Mouse (Mus musculus) embryo, embryonic 10.5 days (tissue): Measurements from ENCODE around the gene Dao.

Experiments used
- DNase-seq: peaks from one replicate; pipeline ENCODE4 v3.0.0-alpha.2; 2015; ENCODE audit warnings: low spot score

Dao gene

DNA sequence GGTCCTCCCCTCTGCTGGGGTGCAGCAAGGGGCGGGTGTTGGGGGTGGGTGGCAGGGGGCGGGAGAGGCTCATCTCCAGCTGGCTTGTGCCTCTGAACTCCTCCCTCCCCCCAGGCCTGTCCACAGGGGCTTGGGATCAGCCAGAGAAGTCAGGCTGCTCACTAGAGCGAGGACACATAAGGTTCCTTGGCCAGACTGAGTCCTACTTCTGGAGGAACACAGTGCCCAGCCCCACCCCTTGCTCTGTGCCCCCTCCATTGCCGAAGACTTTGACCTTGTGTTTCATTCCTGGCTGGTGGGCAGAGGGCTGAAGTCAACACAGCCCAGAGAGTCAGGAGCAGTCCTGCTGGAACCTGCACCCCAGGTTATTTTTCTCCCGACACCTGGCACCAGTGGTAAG lies at the start of gene Dao:
TSS of gene Dao (plus strand) at position 162 of the 400 bp plus-strand sequence.
- no peak for DNase-seq

DNA sequence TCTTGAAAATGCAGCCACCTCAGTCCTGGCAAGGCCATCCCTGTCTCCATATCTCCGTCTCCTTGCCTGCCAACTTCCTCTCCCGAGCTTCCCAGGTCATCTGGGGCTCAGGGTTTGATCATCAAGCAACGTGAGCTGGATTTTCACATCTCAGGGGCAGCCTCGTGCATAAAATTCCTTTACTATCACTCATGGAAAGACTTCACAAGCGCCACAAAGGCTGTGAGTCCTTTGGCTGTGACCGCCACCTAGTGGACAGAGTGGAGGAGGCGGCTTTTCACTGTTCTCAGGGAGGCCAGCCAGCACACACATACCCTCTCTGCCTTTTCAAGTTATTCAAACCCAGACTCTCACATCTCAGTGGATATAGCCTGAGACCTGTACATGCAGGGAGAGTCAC lies 49.1 kb upstream of the Dao start:
- DNase-seq = peak; percentile 96

DNA sequence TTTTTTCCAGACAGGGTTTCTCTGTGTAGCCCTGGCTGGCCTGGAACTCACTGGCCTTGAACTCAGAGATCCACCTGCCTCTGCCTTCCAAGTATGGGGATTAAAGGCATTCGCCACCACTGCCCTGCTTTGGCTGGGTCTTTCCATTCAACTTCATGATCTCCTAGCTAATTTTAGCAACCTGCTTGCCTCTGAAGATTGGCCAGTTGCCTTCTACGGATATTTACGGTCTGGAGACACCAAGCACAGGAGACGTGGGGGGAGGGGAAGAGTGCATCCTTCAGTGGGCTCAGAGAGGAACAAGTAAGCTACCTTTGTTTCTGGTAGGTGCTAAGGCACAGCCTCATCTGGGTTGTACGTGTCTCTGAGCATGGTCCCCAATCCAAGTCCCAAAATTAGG lies 48.2 kb upstream of the Dao start:
- DNase-seq = no peak

DNA sequence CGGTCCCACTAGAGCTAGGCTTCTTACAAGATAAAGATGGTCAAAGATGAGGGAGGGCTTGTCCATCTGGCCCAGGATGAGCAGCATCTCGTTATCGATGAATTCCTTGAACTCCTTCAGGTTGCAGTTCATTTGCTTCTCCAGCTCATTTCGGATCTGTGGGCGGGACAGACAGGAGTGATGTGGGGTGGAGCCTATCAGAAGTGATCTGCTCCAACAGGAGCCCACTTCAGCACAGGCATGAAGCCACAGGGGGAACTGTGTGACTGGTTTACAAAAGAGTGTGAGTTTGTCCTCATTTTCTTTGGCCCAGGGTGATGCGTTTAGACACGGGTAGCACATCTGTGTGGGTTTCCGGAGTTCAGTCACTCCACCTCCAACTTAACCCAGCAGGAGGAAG lies 47.8 kb upstream of the Dao start:
- no peak for DNase-seq

DNA sequence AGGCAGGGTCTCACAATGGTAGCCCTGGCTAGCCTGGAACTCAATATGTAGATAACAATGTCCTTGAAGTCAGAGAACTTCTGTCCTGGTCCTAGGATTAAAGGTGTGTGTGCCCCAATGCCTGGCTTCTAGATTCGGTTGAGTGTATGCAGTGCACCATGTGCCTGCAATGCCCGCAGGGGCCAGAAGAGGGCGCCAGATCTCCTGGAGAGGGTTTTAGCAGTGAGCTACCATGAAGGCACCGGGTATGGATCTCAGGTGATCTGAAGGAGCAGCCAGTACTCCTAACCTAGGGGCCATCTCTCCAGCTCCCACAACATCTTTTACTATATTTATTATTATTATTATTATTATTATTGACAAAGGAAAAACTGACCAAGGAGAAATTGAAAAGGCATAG lies 47.0 kb upstream of the Dao start:
- peak; percentile 92 for DNase-seq

DNA sequence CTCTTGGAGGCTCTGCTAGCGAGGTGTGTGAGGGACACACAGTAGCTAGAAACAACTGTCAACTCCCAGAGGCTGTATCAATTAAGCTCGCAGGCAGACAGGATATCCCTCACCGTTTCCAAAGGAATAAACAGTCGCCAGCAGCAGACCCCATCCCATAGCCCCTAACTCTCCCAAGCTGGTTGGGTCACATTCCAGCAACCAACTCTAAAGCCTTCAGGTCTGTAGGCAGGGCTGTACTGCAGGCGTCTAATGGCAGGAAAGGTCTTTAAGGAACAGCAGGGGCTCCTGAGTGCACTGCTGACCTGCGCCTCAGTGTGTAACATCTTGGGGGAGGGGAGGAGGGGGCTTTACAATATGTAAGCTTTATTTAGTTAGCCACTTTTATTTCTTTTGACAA lies 44.5 kb upstream of the Dao start:
- peak; percentile 49 for DNase-seq

DNA sequence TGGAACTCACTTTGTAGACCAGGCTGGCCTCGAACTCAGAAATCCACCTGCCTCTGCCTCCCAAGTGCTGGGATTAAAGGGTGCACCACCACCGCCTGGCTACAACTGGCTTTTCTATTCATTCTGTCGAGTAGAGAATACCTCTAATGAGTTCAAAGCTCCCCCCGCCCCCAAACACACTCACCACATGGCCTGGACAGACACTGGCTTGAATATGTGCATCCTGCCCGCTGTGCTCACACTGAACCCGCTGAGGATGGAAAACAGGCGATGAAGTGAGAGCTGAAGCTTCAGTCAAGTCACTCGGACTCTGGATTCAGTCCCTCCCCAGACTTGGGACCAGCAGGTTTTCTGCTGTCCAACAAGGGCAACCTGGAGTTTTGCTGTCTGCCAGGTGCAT lies 43.1 kb upstream of the Dao start:
- no peak for DNase-seq

DNA sequence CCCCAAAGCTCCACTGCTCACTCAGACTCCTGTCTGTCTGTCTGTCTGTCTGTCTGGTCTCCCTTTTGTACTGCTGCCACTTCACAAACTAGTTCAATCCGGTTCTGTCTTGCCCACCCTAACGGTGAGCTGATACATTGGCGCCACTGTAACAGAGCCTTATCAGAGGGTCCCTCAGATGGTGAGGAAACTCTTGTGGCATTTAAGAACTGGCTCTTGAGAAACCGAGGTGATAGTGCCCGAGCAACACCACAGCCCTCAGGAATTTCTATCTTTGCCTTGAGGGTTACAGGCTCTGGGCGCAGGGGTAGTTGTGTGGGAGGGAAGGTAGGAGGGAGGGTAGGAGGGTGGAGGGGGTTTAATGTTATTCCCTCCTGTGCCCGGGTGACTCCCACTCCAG lies 41.7 kb upstream of the Dao start:
- DNase-seq = no peak

DNA sequence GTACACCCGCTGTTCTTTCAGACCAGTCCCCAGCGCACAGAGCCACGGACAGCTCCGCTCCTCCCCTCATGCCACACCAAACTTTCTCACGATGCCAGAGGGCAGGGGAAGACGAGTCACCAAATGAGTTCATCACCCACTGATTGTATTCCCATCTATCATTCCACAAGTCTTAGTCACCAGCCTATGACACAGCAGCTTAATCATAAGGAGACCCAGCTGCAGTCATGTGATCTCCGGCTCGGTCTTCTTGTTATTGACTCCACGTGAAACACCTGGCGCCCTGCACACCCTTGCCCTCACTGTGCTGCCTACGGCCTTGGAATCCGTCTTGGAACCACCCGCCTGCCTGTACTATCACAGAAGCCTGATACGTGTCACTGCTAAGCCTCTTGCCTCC lies 38.5 kb upstream of the Dao start:
- no peak for DNase-seq

DNA sequence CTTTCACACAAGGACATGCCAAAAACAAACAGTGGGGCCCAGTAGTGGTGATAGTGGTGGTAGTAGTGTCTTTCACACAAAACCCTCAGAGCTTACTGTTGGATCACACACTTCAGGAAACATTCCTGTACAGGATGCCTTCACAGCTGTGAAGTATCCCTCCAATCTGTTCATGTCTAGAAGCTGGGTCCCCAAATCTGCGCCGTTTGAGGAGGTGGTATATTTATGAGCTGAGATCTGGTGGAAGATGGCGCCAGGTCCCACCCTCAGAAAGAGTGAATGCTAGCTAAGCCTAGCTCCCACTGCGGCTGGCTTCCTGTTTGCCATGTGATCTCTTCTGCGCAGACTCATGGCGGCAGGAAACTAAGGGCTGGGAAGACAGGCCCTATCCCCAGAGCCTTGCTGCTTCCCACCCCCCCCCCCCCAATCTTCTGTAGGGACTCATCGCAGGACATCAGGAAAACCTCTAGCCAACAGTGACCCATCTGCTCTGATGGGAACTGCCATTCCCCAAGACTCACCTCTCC lies 37.8 kb upstream of the Dao start:
- DNase-seq = no peak

DNA sequence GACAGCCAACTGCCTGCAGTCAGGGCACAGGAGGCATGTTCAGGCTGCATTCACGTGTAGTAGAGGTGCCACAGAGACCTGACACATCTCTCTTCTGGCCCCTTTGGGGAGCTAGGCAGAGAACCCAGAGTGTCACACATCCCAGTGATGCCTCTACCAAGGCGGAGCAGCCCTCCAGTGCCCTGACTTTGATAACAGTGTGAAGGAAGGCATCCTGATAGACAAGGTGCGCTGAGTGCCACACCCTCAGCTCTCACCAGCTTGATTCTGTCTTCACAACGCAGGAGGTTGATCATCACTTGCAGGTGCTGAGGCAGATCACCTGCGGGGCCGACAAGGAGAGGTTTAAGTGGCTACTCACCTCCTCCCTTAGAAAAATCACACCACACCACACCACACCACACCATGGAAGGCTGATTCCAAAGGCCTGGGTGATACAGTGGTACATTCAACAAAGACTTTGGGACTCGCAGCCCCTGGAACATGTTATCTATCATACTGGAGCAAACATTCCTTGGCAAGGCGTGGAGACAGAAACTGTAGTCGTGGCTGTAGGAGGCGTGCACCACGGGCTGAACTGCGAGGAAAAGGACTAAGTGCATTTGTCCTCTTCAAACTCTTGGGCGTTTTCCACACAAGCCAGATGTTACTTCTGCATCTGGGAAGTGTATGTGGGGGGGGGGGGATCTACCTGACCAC lies 36.9 kb upstream of the Dao start:
- DNase-seq = no peak

DNA sequence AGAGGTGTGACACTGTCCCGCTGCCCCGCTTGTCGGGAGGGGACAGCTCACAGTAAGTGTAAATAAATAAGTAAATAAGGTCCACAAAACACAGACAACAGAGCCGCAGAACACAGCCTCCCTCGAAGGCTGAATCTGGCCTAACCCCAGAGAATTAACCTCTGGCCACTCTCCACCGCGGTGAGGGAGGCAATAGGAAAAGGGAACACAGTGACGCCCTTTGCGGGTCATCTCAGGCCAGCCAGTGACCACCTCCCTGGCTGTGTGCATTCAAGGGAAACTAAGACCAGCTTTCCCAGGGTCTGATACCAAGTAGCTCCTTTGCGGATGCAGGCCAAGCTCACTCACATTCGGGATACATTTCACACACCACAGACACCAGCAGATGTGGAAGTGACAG lies 35.1 kb upstream of the Dao start:
- no peak for DNase-seq

DNA sequence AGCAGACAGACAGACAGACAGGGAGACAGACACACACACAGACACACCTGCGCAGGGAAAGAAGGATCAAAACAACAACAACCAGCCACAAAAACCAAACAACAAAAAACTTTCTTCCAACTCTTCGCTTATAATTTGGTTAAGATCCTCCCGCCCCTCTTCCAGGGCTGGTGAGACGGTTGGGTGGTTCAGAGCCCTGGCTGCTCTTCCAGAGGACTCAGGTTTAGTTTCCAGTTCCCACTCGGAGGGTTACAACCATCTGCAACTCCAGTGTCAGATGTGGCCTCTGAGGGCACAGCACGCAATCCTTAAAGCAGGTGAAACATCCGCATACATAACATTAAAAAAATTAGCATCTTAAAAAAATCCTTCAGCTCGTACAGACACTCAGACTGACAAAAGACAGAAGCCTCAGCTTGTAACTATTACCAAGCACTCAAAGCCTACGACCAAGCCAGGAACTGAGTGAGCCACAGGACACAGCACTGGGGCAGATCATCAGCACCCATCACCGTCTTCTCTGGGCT lies 32.0 kb upstream of the Dao start:
- DNase-seq = no peak

DNA sequence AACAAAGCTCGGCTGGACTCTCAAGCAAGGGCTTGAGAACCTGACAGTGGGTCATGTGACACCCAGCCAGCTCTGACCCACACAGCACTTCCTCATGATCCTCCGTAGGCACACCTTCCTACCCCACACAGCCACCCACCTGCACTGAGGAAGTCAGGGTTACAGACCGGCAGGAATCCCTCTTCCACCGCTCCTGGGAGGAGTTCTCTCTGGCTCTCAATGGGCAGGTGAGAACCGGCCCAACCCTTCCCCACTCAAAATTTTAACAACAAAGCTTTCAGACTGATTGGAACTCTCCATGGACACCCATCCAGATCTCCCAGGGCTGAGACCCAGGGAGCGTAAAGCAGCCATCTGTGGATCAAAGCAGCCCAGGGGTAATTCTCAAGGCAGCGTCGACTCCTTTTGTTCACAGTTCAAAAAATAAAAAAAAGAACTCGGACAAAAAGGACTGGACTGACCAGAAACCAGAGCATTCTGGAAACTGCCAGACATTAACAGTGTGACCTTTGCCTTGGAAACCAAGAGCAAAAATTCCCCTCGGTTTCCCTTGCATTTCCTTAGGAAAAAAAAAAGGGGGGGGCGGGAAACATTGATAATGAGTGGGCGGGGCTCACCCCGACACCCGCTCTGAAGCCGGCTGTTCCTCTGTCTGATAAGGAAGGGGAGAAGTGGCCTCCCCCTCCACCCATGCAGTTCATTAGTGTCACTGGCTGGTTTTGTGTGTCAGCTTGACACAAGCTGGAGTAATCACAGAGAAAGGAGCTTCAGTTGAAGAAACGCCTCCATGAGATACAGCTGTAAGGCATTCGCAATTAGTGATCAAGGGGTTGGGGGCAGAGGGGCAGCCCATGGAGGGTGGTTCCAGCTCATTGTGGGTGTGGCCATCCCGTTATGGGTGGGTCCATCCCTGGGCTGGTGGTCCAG lies 30.7 kb upstream of the Dao start:
- DNase-seq = peak; percentile 62

DNA sequence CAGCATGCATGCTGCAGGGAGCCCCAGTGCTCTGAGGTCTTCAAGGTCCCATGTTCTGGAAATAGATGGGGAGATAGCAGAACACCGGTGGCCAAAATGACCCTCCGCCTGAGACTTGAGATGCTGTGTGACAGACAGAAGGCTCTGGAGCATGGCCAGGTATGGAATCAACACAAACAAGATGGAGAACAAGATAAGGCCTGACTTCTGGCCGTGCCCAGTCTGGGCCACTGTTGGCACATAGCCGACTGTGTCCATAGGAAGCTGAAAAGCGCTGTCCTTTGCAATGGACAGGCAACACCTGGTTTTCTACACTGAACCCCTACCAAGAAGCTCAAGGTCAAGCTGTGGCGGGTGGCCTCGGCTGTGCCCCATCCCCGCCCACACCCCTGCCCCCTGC lies 29.7 kb upstream of the Dao start:
- DNase-seq = no peak

DNA sequence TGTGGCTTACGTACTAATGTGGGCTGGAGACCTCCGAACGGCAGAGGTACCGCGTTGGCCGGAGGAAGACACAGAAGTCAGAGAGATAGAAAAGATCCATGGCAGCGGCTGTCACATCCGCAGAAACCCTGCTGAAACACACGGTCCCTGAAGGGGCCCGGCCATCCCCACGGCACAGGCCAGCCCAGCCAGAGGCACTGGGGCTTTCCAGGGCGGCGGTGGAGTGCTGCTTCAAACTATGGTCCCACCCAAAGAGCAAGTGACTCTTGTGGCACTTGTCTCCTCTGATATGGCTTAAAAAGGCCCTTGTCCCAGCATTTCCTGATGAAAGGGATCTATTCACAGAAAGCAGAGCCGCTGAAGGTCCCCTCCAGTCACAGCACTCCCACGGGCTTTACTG lies 28.9 kb upstream of the Dao start:
- DNase-seq = no peak

DNA sequence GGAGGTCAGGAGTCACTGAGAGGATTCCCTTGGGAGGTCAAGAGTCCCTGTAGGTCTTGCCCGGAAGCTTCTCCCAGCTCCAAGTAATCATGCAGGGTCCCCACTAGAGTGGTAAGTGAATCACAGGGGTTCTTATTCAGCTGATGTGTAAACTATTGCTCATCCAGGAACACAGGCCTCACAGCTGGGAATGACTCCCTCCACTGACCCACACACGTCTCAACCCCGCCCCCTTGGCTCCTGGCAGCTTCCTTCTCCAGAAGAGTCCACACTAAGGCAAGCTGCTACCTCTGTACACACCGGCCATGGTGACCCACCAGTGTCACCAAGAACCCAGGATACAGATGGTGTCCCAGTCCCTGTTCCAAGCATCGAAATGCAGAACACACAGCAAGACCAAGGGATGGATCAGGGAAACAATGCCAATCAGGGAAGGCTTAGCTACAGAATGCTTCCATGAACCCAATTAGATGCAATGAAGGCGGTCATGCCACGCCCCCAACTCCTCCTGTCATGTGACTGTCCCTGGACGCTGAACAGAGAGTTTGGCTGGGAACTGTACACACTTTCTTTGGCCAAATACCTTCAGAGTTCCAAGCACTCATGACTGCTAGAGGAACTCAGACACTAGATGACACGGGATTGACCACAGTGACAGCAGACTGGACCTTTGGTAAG lies 27.8 kb upstream of the Dao start:
- no peak for DNase-seq

DNA sequence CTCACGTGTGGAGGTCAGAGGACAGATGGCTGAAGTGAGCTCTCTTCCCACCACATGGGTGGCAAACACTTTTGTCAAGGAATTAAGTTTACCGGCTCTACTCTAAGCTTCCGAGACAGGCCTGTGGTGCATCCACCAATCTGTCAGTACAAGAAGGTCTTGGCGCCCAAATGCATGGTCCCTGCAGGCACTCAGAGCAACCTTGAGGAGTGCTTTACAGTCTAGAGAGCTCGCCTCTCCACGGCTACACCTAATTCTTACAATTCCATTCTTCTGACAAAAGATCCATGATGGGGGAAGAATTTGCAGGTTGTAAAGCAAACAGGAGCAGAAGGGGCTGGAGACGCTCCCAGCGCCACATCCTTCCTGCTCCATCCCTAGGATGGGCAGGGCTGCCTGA lies 26.9 kb upstream of the Dao start:
- no peak for DNase-seq

DNA sequence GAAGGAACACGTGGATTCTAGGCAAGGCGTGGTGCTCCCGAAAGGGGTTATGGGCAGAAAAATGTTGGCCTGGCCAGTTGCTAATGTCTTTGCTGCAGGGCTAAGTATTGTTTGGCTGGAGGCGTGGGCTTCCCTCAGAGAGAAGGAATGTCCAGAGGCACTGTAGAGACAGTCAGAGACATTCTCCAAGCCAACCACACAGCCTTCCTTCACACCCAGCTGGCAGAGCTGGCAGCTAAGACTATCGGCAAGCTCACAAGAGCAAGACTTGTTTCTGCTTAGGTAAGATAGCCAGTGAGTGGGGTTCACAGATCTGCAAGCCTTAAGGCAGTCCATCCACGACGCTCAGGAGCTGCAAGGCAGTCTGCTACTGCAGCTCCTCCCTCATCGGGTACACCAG lies 26.2 kb upstream of the Dao start:
- no peak for DNase-seq

DNA sequence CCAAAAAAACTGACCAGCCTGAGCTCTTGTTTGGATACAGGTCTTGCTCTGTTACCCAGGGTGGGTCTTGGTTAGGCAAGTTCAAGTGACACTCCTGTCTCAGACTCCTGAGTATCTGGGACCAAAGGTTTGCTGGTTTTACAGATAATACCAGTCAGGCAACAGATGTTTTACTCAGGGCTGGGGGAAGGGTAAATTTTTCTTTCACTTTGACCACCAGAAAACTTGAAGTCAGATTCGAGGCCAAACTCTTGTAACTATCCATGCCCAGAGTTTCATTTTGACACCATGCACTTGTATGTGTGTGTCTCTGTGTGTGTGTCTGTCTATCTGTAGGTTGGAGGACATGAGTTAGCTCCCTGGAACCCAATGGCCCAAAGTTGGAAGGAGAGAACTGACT lies 23.0 kb upstream of the Dao start:
- no peak for DNase-seq

DNA sequence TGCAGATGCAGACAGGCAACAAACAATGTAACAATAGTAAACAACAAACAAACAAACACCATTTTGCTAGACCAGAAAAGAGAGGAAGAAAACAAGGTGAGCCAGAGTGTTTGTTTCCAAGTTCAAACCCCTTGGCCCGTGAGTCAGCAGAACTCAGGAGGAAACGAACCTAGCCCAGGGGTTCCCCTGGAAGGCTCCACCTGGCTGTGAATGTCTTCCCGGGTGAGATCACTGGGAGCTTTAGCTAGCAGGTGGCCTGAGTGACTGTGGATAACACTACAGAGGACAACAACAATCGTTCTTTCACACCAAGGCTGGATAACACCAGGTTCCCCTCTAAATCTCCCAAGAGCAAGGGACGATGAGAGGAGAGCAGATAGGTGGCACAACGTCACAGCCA lies 22.3 kb upstream of the Dao start:
- no peak for DNase-seq

DNA sequence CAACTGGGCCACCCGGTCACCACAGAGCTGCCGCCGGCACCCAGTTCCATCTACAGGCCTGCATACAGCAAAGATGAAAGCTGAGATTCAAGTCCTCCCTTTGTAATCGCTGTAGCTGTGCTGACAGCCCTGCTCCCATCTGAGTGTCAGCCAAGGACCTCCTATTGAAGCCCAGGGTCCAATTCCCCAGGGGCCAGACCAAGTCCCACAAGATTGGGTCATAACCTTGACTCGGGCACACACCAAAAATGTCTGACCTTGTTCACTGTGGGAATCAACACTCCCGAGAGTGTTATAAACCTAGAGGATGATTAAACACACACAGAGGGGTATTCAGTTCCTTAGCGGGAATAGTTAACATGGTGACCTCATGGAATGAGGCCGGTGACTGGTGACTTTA lies 21.7 kb upstream of the Dao start:
- no peak for DNase-seq

DNA sequence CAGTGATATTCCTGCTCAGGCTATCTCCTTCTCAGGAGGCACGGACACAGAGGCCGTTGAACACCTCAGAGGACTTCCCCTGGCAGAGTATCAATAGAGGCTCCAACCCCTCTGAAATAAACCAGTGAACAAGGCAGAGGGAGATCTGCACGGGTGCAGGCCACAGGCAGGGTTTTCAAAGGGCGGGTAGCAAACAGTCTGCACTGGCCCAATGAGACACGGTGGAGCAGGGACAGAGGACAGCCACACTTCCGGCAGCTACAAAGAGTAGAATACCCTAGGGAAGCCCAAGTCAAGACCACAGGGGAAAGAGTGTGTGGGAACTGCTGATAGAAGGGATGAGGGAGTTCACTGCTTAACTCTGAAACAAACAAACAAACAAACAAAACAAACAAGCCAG lies 20.0 kb upstream of the Dao start:
- no peak for DNase-seq
